Mouse (Mus musculus): ENCODE results near the gene Galntl5. TPM values are rescaled to one million over a fixed set of nuclear protein-coding genes. Genes with fewer than 3 reads are reported as not detected.

Galntl5 gene
- polyA plus RNA-seq, 2 experiments, result not detected

- Histone ChIP-seq H3K4me2 (replicated peaks; ENCODE audit: low read depth, low read length, severe bottlenecking) (no peak overlapping the region), H3K4me1 (ENCODE audit: control insufficient read depth, insufficient read depth, low read length) (0 out of 2 replicates have a peak, but pooled peaks cover 3% of the 10 kb centered on the region), H3K4me3 (replicated peaks; ENCODE audit: low read length) (no peak overlapping the region), H3K9me3 (ENCODE audit: control insufficient read depth, low read length) (no peaks in the 10 kb centered on the region), H3K27me3 (ENCODE audit: control insufficient read depth, insufficient read depth, low read length) (no peaks in the 10 kb centered on the region), H3K27ac (replicated peaks; ENCODE audit: low read depth, low read length) (no peak overlapping the region), H3K9ac (ENCODE audit: low read depth, low read length, severe bottlenecking) (no peak overlapping the region), H3K36me3 (ENCODE audit: control insufficient read depth, insufficient read depth, low read length) (peaks cover 24% of the 10 kb centered on the region)
- TF ChIP-seq POLR2A (IDR thresholded peaks at IDR 0.05; ENCODE audit: borderline replicate concordance, extremely low read depth, insufficient read depth, insufficient read length), result no peak
- ATAC-seq (ENCODE audit: low FRiP score, low read depth) (no peak), DNase-seq (ENCODE audit: low spot score) (no peak)
- 82% methylated on average over 3 of the region's 3 CpGs for WGBS
Observed at GRCm38 (mm10) chr5:25247036-25247435, 65.8 kb downstream of the Galntl5 start.

- 68% methylated on average over 2 of the region's 2 CpGs for whole genome bisulfite sequencing
- no peak overlapping the region for H3K4me3 ChIP-seq (replicated peaks; ENCODE audit: low read length)
- H3K9me3 ChIP-seq (ENCODE audit: control insufficient read depth, low read length), result no peaks in the 10 kb centered on the region
- no peaks in the 10 kb centered on the region for H3K4me1 ChIP-seq (ENCODE audit: control insufficient read depth, insufficient read depth, low read length)
- no peak overlapping the region for H3K9ac ChIP-seq (ENCODE audit: low read depth, low read length, severe bottlenecking)
- DNase-seq (ENCODE audit: low spot score) (no peak), ATAC-seq (ENCODE audit: low FRiP score, low read depth) (no peak)
- H3K27me3 ChIP-seq (ENCODE audit: control insufficient read depth, insufficient read depth, low read length), result no peaks in the 10 kb centered on the region
- H3K4me2 ChIP-seq (replicated peaks; ENCODE audit: low read depth, low read length, severe bottlenecking), result no peak overlapping the region
- TF ChIP-seq POLR2A (IDR thresholded peaks at IDR 0.05; ENCODE audit: borderline replicate concordance, extremely low read depth, insufficient read depth, insufficient read length), result no peak
- H3K27ac ChIP-seq (replicated peaks; ENCODE audit: low read depth, low read length), result no peak overlapping the region
- H3K36me3 ChIP-seq (ENCODE audit: control insufficient read depth, insufficient read depth, low read length), result peaks cover 67% of the 10 kb centered on the region
Observed at GRCm38 (mm10) chr5:25252423-25252822, 71.2 kb downstream of the Galntl5 start.

GRCm38 (mm10) chr5:25252825-25253544, 71.7 kb downstream of the Galntl5 start:
- no peak for DNase-seq (ENCODE audit: low spot score)
- no peak for ATAC-seq (ENCODE audit: low FRiP score, low read depth)
- H3K9me3 ChIP-seq (ENCODE audit: control insufficient read depth, low read length), result no peaks in the 10 kb centered on the region
- no peak overlapping the region for H3K4me2 ChIP-seq (replicated peaks; ENCODE audit: low read depth, low read length, severe bottlenecking)
- WGBS, result 87% methylated on average over 8 of the region's 8 CpGs
- TF ChIP-seq POLR2A (IDR thresholded peaks at IDR 0.05; ENCODE audit: borderline replicate concordance, extremely low read depth, insufficient read depth, insufficient read length), result no peak
- no peak overlapping the region for H3K9ac ChIP-seq (ENCODE audit: low read depth, low read length, severe bottlenecking)
- no peaks in the 10 kb centered on the region for H3K4me1 ChIP-seq (ENCODE audit: control insufficient read depth, insufficient read depth, low read length)
- H3K36me3 ChIP-seq (ENCODE audit: control insufficient read depth, insufficient read depth, low read length), result peaks cover 71% of the 10 kb centered on the region
- H3K27ac ChIP-seq (replicated peaks; ENCODE audit: low read depth, low read length), result no peak overlapping the region
- H3K4me3 ChIP-seq (replicated peaks; ENCODE audit: low read length), result no peak overlapping the region
- H3K27me3 ChIP-seq (ENCODE audit: control insufficient read depth, insufficient read depth, low read length), result no peaks in the 10 kb centered on the region

GRCm38 (mm10) chr5:25254491-25254890, 73.2 kb downstream of the Galntl5 start:
- no peaks in the 10 kb centered on the region for H3K27me3 ChIP-seq (ENCODE audit: control insufficient read depth, insufficient read depth, low read length)
- H3K27ac ChIP-seq (replicated peaks; ENCODE audit: low read depth, low read length), result no peak overlapping the region
- ATAC-seq (ENCODE audit: low FRiP score, low read depth) (no peak), DNase-seq (ENCODE audit: low spot score) (no peak)
- H3K9me3 ChIP-seq (ENCODE audit: control insufficient read depth, low read length), result no peaks in the 10 kb centered on the region
- WGBS, result 89% methylated on average over 4 of the region's 4 CpGs
- H3K4me2 ChIP-seq (replicated peaks; ENCODE audit: low read depth, low read length, severe bottlenecking), result no peak overlapping the region
- peaks cover 86% of the 10 kb centered on the region for H3K36me3 ChIP-seq (ENCODE audit: control insufficient read depth, insufficient read depth, low read length)
- no peak overlapping the region for H3K9ac ChIP-seq (ENCODE audit: low read depth, low read length, severe bottlenecking)
- no peak overlapping the region for H3K4me3 ChIP-seq (replicated peaks; ENCODE audit: low read length)
- no peak for TF ChIP-seq POLR2A (IDR thresholded peaks at IDR 0.05; ENCODE audit: borderline replicate concordance, extremely low read depth, insufficient read depth, insufficient read length)
- H3K4me1 ChIP-seq (ENCODE audit: control insufficient read depth, insufficient read depth, low read length), result no peaks in the 10 kb centered on the region

- H3K4me3 ChIP-seq (replicated peaks; ENCODE audit: low read length), result no peak overlapping the region
- DNase-seq (ENCODE audit: low spot score) (no peak), ATAC-seq (ENCODE audit: low FRiP score, low read depth) (no peak)
- no peak overlapping the region for H3K9ac ChIP-seq (ENCODE audit: low read depth, low read length, severe bottlenecking)
- H3K4me2 ChIP-seq (replicated peaks; ENCODE audit: low read depth, low read length, severe bottlenecking), result no peak overlapping the region
- WGBS, result 88% methylated on average over 2 of the region's 2 CpGs
- peaks cover 83% of the 10 kb centered on the region for H3K36me3 ChIP-seq (ENCODE audit: control insufficient read depth, insufficient read depth, low read length)
- H3K9me3 ChIP-seq (ENCODE audit: control insufficient read depth, low read length), result no peaks in the 10 kb centered on the region
- TF ChIP-seq POLR2A (IDR thresholded peaks at IDR 0.05; ENCODE audit: borderline replicate concordance, extremely low read depth, insufficient read depth, insufficient read length), result no peak
- no peaks in the 10 kb centered on the region for H3K4me1 ChIP-seq (ENCODE audit: control insufficient read depth, insufficient read depth, low read length)
- H3K27ac ChIP-seq (replicated peaks; ENCODE audit: low read depth, low read length), result no peak overlapping the region
- H3K27me3 ChIP-seq (ENCODE audit: control insufficient read depth, insufficient read depth, low read length), result no peaks in the 10 kb centered on the region
Observed at GRCm38 (mm10) chr5:25256686-25257085, 75.4 kb downstream of the Galntl5 start.
